Mouse (Mus musculus) midbrain, embryonic 14.5 days (tissue): ENCODE data around the gene Olfr970. TPM values are rescaled to one million over a fixed set of nuclear protein-coding genes. Genes with fewer than 3 reads are reported as not detected.
"Not testable (repeated sequence)": the region's sequence is repeated elsewhere in the genome, so short reads cannot be mapped to it uniquely, and the experiment has no call there.

Experiments
- ATAC-seq: fragments of 200-750 bp; cut with Nextera tagmentation; 2 replicates; pipeline ENCODE4 v1.8.0; 2017; ENCODE audit warnings: moderate number of reproducible peaks, moderate library complexity; ENCODE audit not compliant: low FRiP score, low TSS enrichment
- DNase-seq: peaks from one replicate; pipeline ENCODE4 v3.0.0-alpha.2; 2015
- H3K27ac ChIP-seq: fragments of 300-500 bp; sonication (generic); replicated peaks from 2 replicates; pipeline ENCODE4 v1.5.1; 2014; ENCODE audit warnings: mild to moderate bottlenecking, low read depth, low read length, moderate library complexity
- H3K27me3 ChIP-seq: fragments of 300-500 bp; sonication (generic); 2 replicates; pipeline ENCODE4 v1.6.1; 2014; ENCODE audit warnings: low read length, control low read depth, mixed read lengths; ENCODE audit not compliant: control insufficient read depth, insufficient read depth
- H3K36me3 ChIP-seq: fragments of 300-500 bp; sonication (generic); 2 replicates; pipeline ENCODE4 v1.6.1; 2014; ENCODE audit warnings: low read length, control low read depth; ENCODE audit not compliant: control insufficient read depth, insufficient read depth
- H3K4me1 ChIP-seq: fragments of 300-500 bp; sonication (generic); 2 replicates; pipeline ENCODE4 v1.6.1; 2014; ENCODE audit warnings: mild to moderate bottlenecking, antibody characterized with exemption, low read length, control low read depth; ENCODE audit not compliant: control insufficient read depth, insufficient read depth
- H3K4me2 ChIP-seq: fragments of 300-500 bp; sonication (generic); 2 replicates; pipeline ENCODE4 v1.6.1; 2014; ENCODE audit warnings: mild to moderate bottlenecking, low read length, moderate library complexity
- H3K4me3 ChIP-seq: fragments of 300-500 bp; sonication (generic); replicated peaks from 2 replicates; pipeline ENCODE4 v1.5.1; 2014; ENCODE audit warnings: low read depth, low read length
- H3K9ac ChIP-seq: fragments of 300-500 bp; sonication (generic); replicated peaks from 2 replicates; pipeline ENCODE4 v1.6.1; 2014; ENCODE audit warnings: mild to moderate bottlenecking, low read length, moderate library complexity
- H3K9me3 ChIP-seq: fragments of 300-500 bp; sonication (generic); 2 replicates; pipeline ENCODE4 v1.6.1; 2016; ENCODE audit warnings: low read length, control low read depth, mixed read lengths; ENCODE audit not compliant: control insufficient read depth
- whole genome bisulfite sequencing: fragments of 180-500 bp; shearing (Covaris S2); extraction: QIAGEN DNeasy Blood & Tissue Kit; methylation state at CpG from one replicate; pipeline ENCODE4 v1.1.7; 2014; 5-methylcytosine and 5-hydroxymethylcytosine counted together
- polyA plus RNA-seq: library from polyadenylated mRNA; unstranded; fragments of >200 nt; fragmentation: Nextera tagmentation; extraction: Ambion mirVana; gene quantifications from 2 replicates; pipeline ENCODE4 v1.2.1, GENCODE M21; 2014

The Olfr970 gene
- not detected in 2 replicates for polyA plus RNA-seq

DNA sequence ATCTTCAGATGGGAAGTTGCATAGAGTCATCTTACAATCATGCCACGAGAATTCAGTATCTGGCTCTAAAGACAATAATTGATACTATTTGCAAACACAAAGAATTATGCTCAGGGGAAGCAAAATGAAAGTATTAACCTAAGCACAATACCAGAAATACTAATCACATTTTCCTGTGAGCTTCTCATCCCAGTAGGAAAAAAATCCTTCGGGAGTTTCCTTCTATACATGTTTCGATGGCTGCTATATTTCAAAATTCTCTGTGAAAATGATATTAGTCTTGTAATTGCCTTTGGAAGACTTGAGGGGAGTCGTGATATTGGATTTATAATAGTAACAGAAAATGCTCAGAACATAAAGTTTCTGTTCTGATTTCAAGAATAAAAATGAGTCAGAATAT lies at the start of gene Olfr970:
Gene Olfr970 (plus strand): TSS at position 301 of the 400 bp plus-strand sequence.
- 77% methylated on average over 4 of the region's 4 CpGs for WGBS
- no peaks in the 10 kb centered on the region for H3K4me1 ChIP-seq
- H3K9ac ChIP-seq: no peak within 1 kb of the TSS
- no peak for DNase-seq
- H3K4me3 ChIP-seq: no peak within 1 kb of the TSS
- no peak for ATAC-seq
- H3K9me3 ChIP-seq: no peaks in the 10 kb centered on the region
- no peak within 1 kb of the TSS for H3K4me2 ChIP-seq
- no peaks in the 10 kb centered on the region for H3K36me3 ChIP-seq
- H3K27me3 ChIP-seq: no peaks in the 10 kb centered on the region
- H3K27ac ChIP-seq: no peak within 1 kb of the TSS

- no peak within 1 kb of the TSS for H3K4me3 ChIP-seq
- no peak for ATAC-seq
- no peak within 1 kb of the TSS for H3K4me2 ChIP-seq
- H3K27ac ChIP-seq: no peak within 1 kb of the TSS
- WGBS: 78% methylated on average over 1 of the region's 1 CpGs
- no peaks in the 10 kb centered on the region for H3K4me1 ChIP-seq
- no peaks in the 10 kb centered on the region for H3K27me3 ChIP-seq
- no peaks in the 10 kb centered on the region for H3K9me3 ChIP-seq
- H3K36me3 ChIP-seq: no peaks in the 10 kb centered on the region
- DNase-seq: no peak
- H3K9ac ChIP-seq: no peak within 1 kb of the TSS
These were observed 25.5 kb upstream of the Olfr970 start, which contains the start of gene Olfr968 for GRCm38 (mm10) chr9:39783153-39783552. Gene Olfr968, minus strand, starts transcription at chr9:39783253.

DNA sequence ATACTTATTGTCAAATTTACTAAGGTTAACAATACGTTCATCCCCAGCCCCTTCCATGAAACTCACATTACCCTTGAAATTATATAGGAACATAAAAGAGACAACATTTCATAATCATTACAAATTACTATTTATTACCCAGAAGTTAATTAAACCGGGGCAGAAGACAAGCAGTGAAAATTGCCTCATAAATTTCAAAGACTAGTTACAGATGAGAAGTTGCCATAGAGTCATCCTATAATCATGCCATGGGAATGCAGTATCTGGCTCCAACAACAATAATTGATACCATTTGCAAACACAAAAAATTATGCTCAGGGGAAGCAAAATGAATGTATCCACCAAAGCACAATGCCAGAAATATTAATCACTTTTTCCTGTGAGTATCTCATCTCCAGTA lies 18.1 kb upstream of the Olfr970 start, which contains the start of gene Olfr969:
Gene Olfr969 (plus strand): TSS at position 388 of the 400 bp plus-strand sequence.
- DNase-seq (no peak), ATAC-seq (no peak)
- Histone ChIP-seq H3K36me3 (no peaks in the 10 kb centered on the region), H3K4me1 (no peaks in the 10 kb centered on the region), H3K9me3 (no peaks in the 10 kb centered on the region), H3K4me3 (no peak within 1 kb of the TSS), H3K27ac (no peak within 1 kb of the TSS), H3K9ac (no peak within 1 kb of the TSS), H3K27me3 (no peaks in the 10 kb centered on the region), H3K4me2 (no peak within 1 kb of the TSS)
- WGBS: 71% methylated on average over 2 of the region's 2 CpGs

DNA sequence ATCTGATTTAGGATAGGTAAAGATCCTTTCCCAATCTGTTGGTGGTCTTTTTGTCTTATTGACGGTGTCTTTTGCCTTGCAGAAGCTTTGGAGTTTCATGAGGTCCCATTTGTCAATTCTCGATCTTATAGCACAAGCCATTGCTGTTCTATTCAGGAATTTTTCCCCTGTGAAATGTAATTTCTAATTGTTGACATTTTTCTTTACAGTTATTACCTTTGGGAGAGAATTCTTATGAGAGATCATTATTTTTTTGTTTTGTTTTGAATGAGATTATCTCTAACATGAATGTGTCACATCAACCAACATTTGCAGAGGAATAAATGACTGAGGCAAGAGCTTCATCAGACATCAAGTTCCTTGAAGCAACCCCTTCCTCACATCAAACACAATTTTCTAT lies 27.9 kb downstream of the Olfr970 start, which contains the start of gene Olfr971:
Gene Olfr971 (plus strand): TSS at position 301 of the 400 bp plus-strand sequence.
- H3K4me1 ChIP-seq, H3K9me3 ChIP-seq, DNase-seq, H3K27me3 ChIP-seq, ATAC-seq, H3K36me3 ChIP-seq, H3K4me3 ChIP-seq, H3K4me2 ChIP-seq, H3K27ac ChIP-seq, H3K9ac ChIP-seq: not testable (repeated sequence)
- 100% methylated on average over 1 of the region's 2 CpGs for WGBS

DNA sequence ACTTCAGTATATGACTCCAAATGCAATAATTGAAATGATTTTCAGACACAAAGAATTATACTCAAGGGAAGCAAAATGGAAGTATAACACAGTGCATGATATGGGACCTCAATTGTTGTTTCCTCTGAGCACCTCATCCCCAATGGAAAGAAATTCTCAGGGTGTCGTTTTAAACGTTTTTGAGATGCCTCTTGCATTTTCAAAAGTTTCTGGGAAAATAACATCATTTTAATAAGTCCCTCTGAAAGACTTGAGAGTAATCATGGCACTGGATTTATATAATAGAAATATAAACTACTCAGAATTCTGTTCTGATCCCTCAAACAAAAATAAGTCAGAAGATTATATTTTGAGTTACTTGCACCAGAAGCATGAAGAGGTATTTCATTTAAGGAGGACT lies 57.5 kb downstream of the Olfr970 start, which contains the start of gene Olfr972:
Gene Olfr972 (plus strand): TSS at position 301 of the 400 bp plus-strand sequence.
- Histone ChIP-seq H3K27me3 (no peaks in the 10 kb centered on the region), H3K36me3 (no peaks in the 10 kb centered on the region), H3K4me2 (no peak within 1 kb of the TSS), H3K4me1 (no peaks in the 10 kb centered on the region), H3K9me3 (no peaks in the 10 kb centered on the region), H3K27ac (no peak within 1 kb of the TSS), H3K4me3 (no peak within 1 kb of the TSS), H3K9ac (no peak within 1 kb of the TSS)
- 64% methylated on average over 2 of the region's 2 CpGs for WGBS
- no peak for ATAC-seq
- no peak for DNase-seq

Other genes starting within 250 kb of the Olfr970 start
- not detected in 2 replicates for gene Olfr959, start 233.3 kb upstream of the Olfr970 start, polyA plus RNA-seq
- 127 and 131 TPM in 2 replicates for gene AW551984, start 204.5 kb upstream of the Olfr970 start, polyA plus RNA-seq
- not detected in 2 replicates for gene Olfr148, start 198.2 kb upstream of the Olfr970 start, polyA plus RNA-seq
- gene Olfr960, start 187.5 kb upstream of the Olfr970 start, polyA plus RNA-seq: not detected in 2 replicates
- not detected in 2 replicates for gene Olfr961, start 163.8 kb upstream of the Olfr970 start, polyA plus RNA-seq
- gene Olfr963, start 141.7 kb upstream of the Olfr970 start, polyA plus RNA-seq: not detected in 2 replicates
- 0.12 TPM in 1 of 2 replicates, not detected in the other for gene Olfr149, start 101.7 kb upstream of the Olfr970 start, polyA plus RNA-seq
- not detected in 2 replicates for gene Olfr965, start 97.5 kb upstream of the Olfr970 start, polyA plus RNA-seq
- gene Olfr150, start 77.9 kb upstream of the Olfr970 start, polyA plus RNA-seq: not detected in 2 replicates
- not detected in 2 replicates for gene Olfr967, start 62.6 kb upstream of the Olfr970 start, polyA plus RNA-seq
- gene Olfr968, start 25.6 kb upstream of the Olfr970 start, polyA plus RNA-seq: not detected in 2 replicates
- gene Olfr969, start 17.9 kb upstream of the Olfr970 start, polyA plus RNA-seq: not detected in 2 replicates
- not detected in 2 replicates for gene Olfr971, start 28.0 kb downstream of the Olfr970 start, polyA plus RNA-seq
- gene Olfr972, start 57.6 kb downstream of the Olfr970 start, polyA plus RNA-seq: not detected in 2 replicates
- not detected in 2 replicates for gene Olfr229, start 98.5 kb downstream of the Olfr970 start, polyA plus RNA-seq
- gene Olfr974, start 128.6 kb downstream of the Olfr970 start, polyA plus RNA-seq: not detected in 2 replicates
- gene Olfr975, start 143.2 kb downstream of the Olfr970 start, polyA plus RNA-seq: not detected in 2 replicates
- gene Olfr976, start 152.3 kb downstream of the Olfr970 start, polyA plus RNA-seq: not detected in 2 replicates
- gene Olfr978, start 183.3 kb downstream of the Olfr970 start, polyA plus RNA-seq: not detected in 2 replicates
- not detected in 2 replicates for gene Olfr979, start 194.6 kb downstream of the Olfr970 start, polyA plus RNA-seq
- not detected in 2 replicates for gene Olfr980, start 200.7 kb downstream of the Olfr970 start, polyA plus RNA-seq
- gene Olfr981, start 212.6 kb downstream of the Olfr970 start, polyA plus RNA-seq: not detected in 2 replicates